Mouse (Mus musculus) heart, embryonic 14.5 days (tissue): ENCODE measurements around the gene Ccdc9b. TPM values are rescaled to one million over a fixed set of nuclear protein-coding genes. Genes with fewer than 3 reads are reported as not detected.

Source experiments
- ATAC-seq: fragments of 200-750 bp; cut with Nextera tagmentation; 2 replicates; pipeline ENCODE4 v1.8.0; 2017; ENCODE audit warnings: low read depth, moderate TSS enrichment; ENCODE audit not compliant: insufficient number of reproducible peaks, insufficient read depth, low FRiP score
- H3K27ac ChIP-seq, 2 experiments: fragments of 200-500 bp in 1 of 2; fragments of 300-500 bp in 1 of 2; sonication (generic) in 1 of 2; replicated peaks in 1 of 2; 2 replicates each; pipeline ENCODE4 v1.5.1; 2012 to 2014; ENCODE audit warnings: low read depth in 2 of 2, low read length in 2 of 2, control low read depth in 1 of 2, mild to moderate bottlenecking in 1 of 2, mixed read lengths in 1 of 2; ENCODE audit not compliant: control insufficient read depth in 1 of 2, insufficient read depth in 1 of 2
- H3K27me3 ChIP-seq: fragments of 300-500 bp; sonication (generic); 2 replicates; pipeline ENCODE4 v1.6.1; 2014; ENCODE audit warnings: mild to moderate bottlenecking, low read length, control low read depth; ENCODE audit not compliant: control insufficient read depth, insufficient read depth
- H3K36me3 ChIP-seq: fragments of 300-500 bp; sonication (generic); 2 replicates; pipeline ENCODE4 v1.6.1; 2014; ENCODE audit warnings: mild to moderate bottlenecking, control low read depth, low read length, mixed read lengths; ENCODE audit not compliant: control insufficient read depth, insufficient read depth
- H3K4me1 ChIP-seq, 2 experiments: fragments of 200-500 bp in 1 of 2; fragments of 300-500 bp in 1 of 2; sonication (generic) in 1 of 2; 2 replicates each; pipeline ENCODE4 v1.6.1; 2012 to 2014; ENCODE audit warnings: low read length in 2 of 2, control low read depth in 1 of 2, mixed read lengths in 1 of 2; ENCODE audit not compliant: control insufficient read depth in 2 of 2, insufficient read depth in 2 of 2
- H3K4me2 ChIP-seq: fragments of 300-500 bp; sonication (generic); 2 replicates; pipeline ENCODE4 v1.6.1; 2014; ENCODE audit warnings: mild to moderate bottlenecking, low read length
- H3K4me3 ChIP-seq, 2 experiments: fragments of 200-500 bp in 1 of 2; fragments of 300-500 bp in 1 of 2; sonication (generic) in 1 of 2; 2 replicates each; pipeline ENCODE4 v1.5.1; 2012 to 2014; ENCODE audit warnings: low read length in 2 of 2, mild to moderate bottlenecking in 2 of 2, control low read depth in 1 of 2, low read depth in 1 of 2, moderate library complexity in 1 of 2; ENCODE audit not compliant: control insufficient read depth in 1 of 2, insufficient read depth in 1 of 2
- H3K9ac ChIP-seq: fragments of 300-500 bp; sonication (generic); 2 replicates; pipeline ENCODE4 v1.6.1; 2014; ENCODE audit warnings: mild to moderate bottlenecking, low read length
- H3K9me3 ChIP-seq: fragments of 300-500 bp; sonication (generic); 2 replicates; pipeline ENCODE4 v1.6.1; 2016; ENCODE audit warnings: low read length, control low read depth; ENCODE audit not compliant: control insufficient read depth
- WGBS: fragments of 180-500 bp; shearing (Covaris S2); extraction: QIAGEN DNeasy Blood & Tissue Kit; methylation state at CpG from one replicate; pipeline ENCODE4 v1.1.7; 2014; 5-methylcytosine and 5-hydroxymethylcytosine counted together
- polyA plus RNA-seq: library from polyadenylated mRNA; unstranded; fragments of >200 nt; fragmentation: Nextera tagmentation; extraction: Ambion mirVana; gene quantifications from 2 replicates; pipeline ENCODE4 v1.2.1, GENCODE M21; 2014

The Ccdc9b gene
- polyA plus RNA-seq, 1 experiment from 2014 or later = 2.2 TPM

- no peaks in the 10 kb centered on the region for H3K36me3 ChIP-seq
- ATAC-seq = no peak
- peaks cover 11% of the 10 kb centered on the region for H3K27me3 ChIP-seq
- H3K9me3 ChIP-seq = no peaks in the 10 kb centered on the region
- 87% methylated on average over 7 of the region's 7 CpGs for WGBS
- no peak overlapping the region for H3K9ac ChIP-seq
- H3K27ac ChIP-seq = no peak overlapping the region
- H3K4me1 ChIP-seq = peaks cover 3 to 11% of the 10 kb centered on the region in 2 experiments; a peak in 3 of 4 replicates
- H3K4me2 ChIP-seq = no peak overlapping the region
- H3K4me3 ChIP-seq = no peak overlapping the region
Measured at GRCm38 (mm10) chr2:118783663-118784062, 21.2 kb upstream of the Ccdc9b start.

GRCm38 (mm10) chr2:118783093-118783492, 20.6 kb upstream of the Ccdc9b start:
- H3K27ac ChIP-seq = no peak overlapping the region
- no peak overlapping the region for H3K4me2 ChIP-seq
- WGBS = 55% methylated on average over 5 of the region's 5 CpGs
- H3K36me3 ChIP-seq = no peaks in the 10 kb centered on the region
- peaks cover 3 to 11% of the 10 kb centered on the region in 2 experiments; a peak in 3 of 4 replicates for H3K4me1 ChIP-seq
- peaks cover 11% of the 10 kb centered on the region for H3K27me3 ChIP-seq
- no peak overlapping the region for H3K4me3 ChIP-seq
- H3K9ac ChIP-seq = no peak overlapping the region
- no peaks in the 10 kb centered on the region for H3K9me3 ChIP-seq
- ATAC-seq = no peak

- H3K4me3 ChIP-seq = no peak overlapping the region
- no peak overlapping the region for H3K9ac ChIP-seq
- no peak for ATAC-seq
- WGBS = 44% methylated on average over 4 of the region's 4 CpGs
- H3K27me3 ChIP-seq = peaks cover 4% of the 10 kb centered on the region
- H3K4me2 ChIP-seq = no peak overlapping the region
- no peaks in the 10 kb centered on the region for H3K9me3 ChIP-seq
- H3K36me3 ChIP-seq = no peaks in the 10 kb centered on the region
- H3K27ac ChIP-seq = no peak overlapping the region
- H3K4me1 ChIP-seq = peaks cover 3 to 11% of the 10 kb centered on the region in 2 experiments; a peak in 3 of 4 replicates
Measured at GRCm38 (mm10) chr2:118782303-118782702, 19.8 kb upstream of the Ccdc9b start.

GRCm38 (mm10) chr2:118781115-118781514, 18.7 kb upstream of the Ccdc9b start:
- Histone ChIP-seq H3K4me2 (no peak overlapping the region), H3K36me3 (no peaks in the 10 kb centered on the region), H3K4me3 (no peak overlapping the region), H3K9ac (no peak overlapping the region), H3K4me1 (peaks cover 3 to 13% of the 10 kb centered on the region in 2 experiments; a peak in 3 of 4 replicates), H3K9me3 (no peaks in the 10 kb centered on the region), H3K27ac (no peak overlapping the region), H3K27me3 (peaks cover 3% of the 10 kb centered on the region; the same call in 1 of the 2 replicates)
- no peak for ATAC-seq
- 50% methylated on average over 1 of the region's 1 CpGs for WGBS

- peaks cover 3% of the 10 kb centered on the region; the same call in 1 of the 2 replicates for H3K27me3 ChIP-seq
- no peaks in the 10 kb centered on the region for H3K9me3 ChIP-seq
- ATAC-seq = peak; percentile 72
- WGBS = 10% methylated on average over 39 of the region's 39 CpGs
- no peaks in the 10 kb centered on the region for H3K36me3 ChIP-seq
- H3K4me3 ChIP-seq = peak within 1 kb of the TSS; percentile 33 to 34
- peak within 1 kb of the TSS; percentile 80 for H3K4me2 ChIP-seq
- peak within 1 kb of the TSS; percentile 21; the same call in 1 of the 2 replicates for H3K9ac ChIP-seq
- H3K4me1 ChIP-seq = peaks cover 3 to 14% of the 10 kb centered on the region in 2 experiments; a peak in 3 of 4 replicates
- H3K27ac ChIP-seq = no peak within 1 kb of the TSS
Measured at GRCm38 (mm10) chr2:118779504-118780480, 17.3 kb upstream of the Ccdc9b start, which contains the start of gene Disp2. Gene Disp2, plus strand, starts transcription at chr2:118779719.

GRCm38 (mm10) chr2:118779065-118779464, 16.6 kb upstream of the Ccdc9b start:
- 8% methylated on average over 10 of the region's 10 CpGs for WGBS
- ATAC-seq = no peak

GRCm38 (mm10) chr2:118778418-118778817, 16.0 kb upstream of the Ccdc9b start:
- ATAC-seq = no peak
- Histone ChIP-seq H3K36me3 (no peaks in the 10 kb centered on the region), H3K9ac (no peak overlapping the region), H3K4me3 (no peak overlapping the region), H3K4me1 (peaks cover 3 to 14% of the 10 kb centered on the region in 2 experiments; a peak in 3 of 4 replicates), H3K9me3 (no peaks in the 10 kb centered on the region), H3K27me3 (peaks cover 3% of the 10 kb centered on the region; the same call in 1 of the 2 replicates), H3K4me2 (no peak overlapping the region), H3K27ac (no peak overlapping the region)
- WGBS = 60% methylated on average over 4 of the region's 4 CpGs

More at GRCm38 (mm10) chr2:118779065-118779464, 16.6 kb upstream of the Ccdc9b start:
- Histone ChIP-seq H3K27ac (no peak overlapping the region), H3K27me3 (peaks cover 3% of the 10 kb centered on the region; the same call in 1 of the 2 replicates), H3K9me3 (no peaks in the 10 kb centered on the region), H3K4me3 (peak overlapping the region; percentile 33 to 34), H3K4me2 (peak overlapping the region; percentile 80), H3K36me3 (no peaks in the 10 kb centered on the region), H3K9ac (peak overlapping the region; percentile 21; the same call in 1 of the 2 replicates), H3K4me1 (peaks cover 3 to 14% of the 10 kb centered on the region in 2 experiments; a peak in 3 of 4 replicates)
